Mouse (Mus musculus): ENCODE measurements around the gene Dcaf6. TPM values are rescaled to one million over a fixed set of nuclear protein-coding genes. Genes with fewer than 3 reads are reported as not detected.
"Not testable (repeated sequence)": the region's sequence is repeated elsewhere in the genome, so short reads cannot be mapped to it uniquely, and the experiment has no call there.

Gene Dcaf6
- polyA plus RNA-seq, 1 experiment from 2014 or later = 11.6 TPM

DNA sequence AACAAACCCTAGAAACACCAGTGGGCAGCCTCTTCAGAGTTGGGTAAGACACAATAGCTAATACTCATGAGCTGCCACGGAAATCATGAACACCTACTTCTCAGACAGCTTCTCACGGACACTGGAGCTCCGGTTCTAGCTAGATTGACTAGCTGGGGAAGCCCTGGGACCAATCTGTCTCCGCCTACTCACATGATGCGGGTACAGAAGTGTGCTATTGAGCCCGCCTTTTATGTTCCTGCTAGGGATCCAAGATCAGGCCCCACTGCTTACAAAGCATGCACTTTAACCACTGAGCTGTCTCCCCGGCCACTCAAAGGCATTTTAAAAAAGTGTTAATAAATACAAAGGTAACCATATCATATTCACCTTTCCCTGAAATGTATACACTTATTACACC, 118.1 kb downstream of the Dcaf6 start:
- WGBS = 75% methylated on average over 7 of the region's 7 CpGs
- H3K27me3 ChIP-seq = no peaks in the 10 kb centered on the region
- no peaks in the 10 kb centered on the region for H3K9me3 ChIP-seq
- H3K36me3 ChIP-seq = peaks cover 3% of the 10 kb centered on the region; the same call in 1 of the 2 replicates
- ATAC-seq = no peak
- H3K4me2 ChIP-seq (replicated peaks) = no peak overlapping the region
- H3K4me3 ChIP-seq (replicated peaks) = no peak overlapping the region
- H3K27ac ChIP-seq = no peak overlapping the region
- no peak overlapping the region for H3K9ac ChIP-seq (replicated peaks)
- H3K4me1 ChIP-seq (replicated peaks) = no peaks in the 10 kb centered on the region

DNA sequence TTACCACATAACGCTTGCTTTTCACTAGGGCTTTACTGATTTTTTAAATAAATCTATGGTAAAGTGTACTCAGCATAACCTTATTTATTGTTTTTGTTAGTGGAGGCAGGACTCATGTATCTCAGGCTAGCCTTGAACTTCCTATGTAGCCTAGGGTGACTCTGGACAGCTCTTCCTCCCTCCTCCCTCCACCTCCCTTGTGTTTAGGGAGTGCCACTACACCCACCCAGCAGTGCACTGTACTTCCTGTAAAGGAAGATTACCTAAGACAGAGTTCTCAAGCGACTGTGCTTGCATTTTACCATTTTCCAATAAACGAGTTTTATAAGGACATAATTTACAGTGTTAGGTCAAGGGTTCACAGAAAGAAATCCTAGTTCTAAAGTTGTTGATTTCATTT, 127.5 kb downstream of the Dcaf6 start:
- WGBS = 94% methylated on average over 3 of the region's 3 CpGs
- no peak for ATAC-seq
- Histone ChIP-seq H3K4me1 (replicated peaks) (no peaks in the 10 kb centered on the region), H3K27me3 (no peaks in the 10 kb centered on the region), H3K9ac (replicated peaks) (no peak overlapping the region), H3K27ac (no peak overlapping the region), H3K4me3 (replicated peaks) (no peak overlapping the region), H3K4me2 (replicated peaks) (no peak overlapping the region), H3K9me3 (no peaks in the 10 kb centered on the region), H3K36me3 (peaks cover 13% of the 10 kb centered on the region)

DNA sequence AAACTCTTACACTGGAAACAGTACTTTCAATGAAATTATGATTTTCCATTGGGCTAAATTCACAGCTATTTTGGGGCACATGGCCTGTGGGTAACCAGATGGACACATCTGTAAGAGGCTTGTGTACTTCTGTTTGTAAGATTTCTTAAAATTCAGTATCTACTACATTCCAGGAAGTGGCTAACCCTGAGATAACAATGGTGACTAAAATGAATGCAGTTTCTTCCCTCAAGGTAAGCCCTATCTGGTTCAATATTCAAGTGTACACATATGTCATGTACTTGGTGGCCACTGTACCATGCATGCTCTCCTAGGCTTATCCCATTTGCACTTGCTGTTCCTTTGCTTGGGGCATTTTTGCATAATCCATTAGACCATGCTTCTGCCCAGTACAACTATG, 129.4 kb downstream of the Dcaf6 start:
- no peaks in the 10 kb centered on the region for H3K27me3 ChIP-seq
- no peak for ATAC-seq

DNA sequence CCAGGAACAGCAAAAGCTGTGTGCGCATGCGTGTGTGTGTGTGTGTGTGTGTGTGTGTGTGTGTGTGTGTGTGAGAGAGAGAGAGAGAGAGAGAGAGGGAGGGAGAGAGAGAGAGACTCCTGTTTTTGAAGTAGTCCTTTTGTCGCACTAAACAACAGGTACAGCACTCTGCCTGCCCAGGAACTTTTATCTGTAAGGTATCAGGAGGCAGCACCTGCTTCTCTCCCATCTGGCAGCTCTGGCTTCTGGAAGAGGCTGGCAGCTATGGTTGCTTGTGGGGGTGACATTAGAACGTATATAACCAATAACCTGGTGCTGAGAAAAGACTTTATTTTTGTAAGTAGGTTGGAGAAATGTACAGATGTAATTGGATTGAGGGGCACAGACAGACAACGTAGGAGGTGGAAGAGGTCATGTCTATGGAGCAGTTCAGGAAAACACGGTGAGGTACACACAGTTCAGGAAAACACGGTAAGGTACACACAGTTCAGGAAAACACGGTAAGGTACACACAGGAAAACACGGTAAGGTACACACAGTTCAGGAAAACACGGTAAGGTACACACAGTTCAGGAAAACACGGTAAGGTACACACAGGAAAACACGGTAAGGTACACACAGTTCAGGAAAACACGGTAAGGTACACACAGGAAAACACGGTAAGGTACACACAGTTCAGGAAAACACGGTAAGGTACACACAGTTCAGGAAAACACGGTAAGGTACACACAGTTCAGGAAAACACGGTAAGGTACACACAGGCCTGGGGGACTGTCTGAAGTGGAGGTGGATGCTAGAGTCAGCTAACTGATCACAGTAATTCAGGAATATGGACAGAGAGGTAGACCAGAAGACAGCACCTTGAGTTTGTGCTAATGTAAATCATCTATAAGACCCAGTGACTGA, 131.6 kb downstream of the Dcaf6 start:
- H3K36me3 ChIP-seq = peaks cover 24% of the 10 kb centered on the region
- H3K4me3 ChIP-seq (replicated peaks); H3K27me3 ChIP-seq; ATAC-seq; H3K9ac ChIP-seq (replicated peaks); H3K4me2 ChIP-seq (replicated peaks); H3K4me1 ChIP-seq (replicated peaks); H3K9me3 ChIP-seq; H3K27ac ChIP-seq: not testable (repeated sequence)
- WGBS = 95% methylated on average over 17 of the region's 17 CpGs

More for the DNA sequence above, 129.4 kb downstream of the Dcaf6 start:
- Histone ChIP-seq H3K9me3 (no peaks in the 10 kb centered on the region), H3K4me1 (replicated peaks) (no peaks in the 10 kb centered on the region), H3K27ac (no peak overlapping the region), H3K4me3 (replicated peaks) (no peak overlapping the region), H3K4me2 (replicated peaks) (no peak overlapping the region), H3K36me3 (peaks cover 8% of the 10 kb centered on the region; the same call in 1 of the 2 replicates), H3K9ac (replicated peaks) (no peak overlapping the region)

DNA sequence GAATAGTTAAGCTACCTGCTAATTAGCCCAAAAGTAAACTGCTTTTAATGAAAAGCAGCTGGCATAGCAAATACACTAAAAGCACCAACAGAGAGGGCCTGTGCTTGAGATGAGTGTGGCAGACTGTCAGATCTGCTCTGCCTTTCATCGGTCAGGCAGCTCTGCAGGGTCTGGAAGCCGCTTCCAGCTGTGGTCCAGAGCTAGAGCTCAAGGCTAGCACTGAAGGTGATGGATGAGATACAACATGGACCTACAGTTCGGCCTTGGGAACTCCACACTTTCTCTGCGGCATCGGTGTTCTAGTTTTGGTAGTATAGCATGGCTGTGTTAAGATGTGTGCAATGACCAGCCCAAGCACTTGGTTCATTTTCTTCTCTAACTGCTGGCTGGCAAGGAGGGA, 132.4 kb downstream of the Dcaf6 start:
- no peak overlapping the region for H3K4me2 ChIP-seq (replicated peaks)
- no peaks in the 10 kb centered on the region for H3K9me3 ChIP-seq
- no peaks in the 10 kb centered on the region for H3K27me3 ChIP-seq
- no peak for ATAC-seq
- no peak overlapping the region for H3K9ac ChIP-seq (replicated peaks)
- H3K36me3 ChIP-seq = peaks cover 32% of the 10 kb centered on the region
- 88% methylated on average over 5 of the region's 5 CpGs for WGBS
- H3K4me1 ChIP-seq (replicated peaks) = no peaks in the 10 kb centered on the region
- H3K4me3 ChIP-seq (replicated peaks) = no peak overlapping the region
- H3K27ac ChIP-seq = no peak overlapping the region

DNA sequence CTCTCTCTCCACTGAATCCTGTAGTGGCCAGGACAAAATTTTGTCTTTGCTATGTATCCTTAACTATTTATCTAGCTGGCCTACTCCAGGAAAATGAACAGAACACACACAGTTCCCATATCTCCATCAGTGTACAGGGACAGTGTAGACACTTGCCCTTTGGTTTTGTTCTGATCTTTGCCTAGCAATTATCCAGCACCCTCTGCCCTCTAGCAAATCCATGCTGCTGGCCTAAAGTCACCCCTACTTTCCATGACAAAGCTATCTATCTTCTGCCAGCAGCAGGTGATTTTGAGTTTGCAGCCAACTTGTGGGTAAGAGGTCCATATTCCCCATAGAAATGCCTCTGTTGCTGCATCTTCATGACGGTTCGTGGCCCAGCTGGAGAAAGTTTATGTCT, 132.9 kb downstream of the Dcaf6 start:
- Histone ChIP-seq H3K9ac (replicated peaks) (no peak overlapping the region), H3K4me2 (replicated peaks) (no peak overlapping the region), H3K36me3 (peaks cover 36% of the 10 kb centered on the region), H3K27ac (no peak overlapping the region), H3K4me1 (replicated peaks) (no peaks in the 10 kb centered on the region), H3K9me3 (no peaks in the 10 kb centered on the region), H3K4me3 (replicated peaks) (no peak overlapping the region), H3K27me3 (no peaks in the 10 kb centered on the region)
- 87% methylated on average over 2 of the region's 2 CpGs for WGBS
- ATAC-seq = no peak

DNA sequence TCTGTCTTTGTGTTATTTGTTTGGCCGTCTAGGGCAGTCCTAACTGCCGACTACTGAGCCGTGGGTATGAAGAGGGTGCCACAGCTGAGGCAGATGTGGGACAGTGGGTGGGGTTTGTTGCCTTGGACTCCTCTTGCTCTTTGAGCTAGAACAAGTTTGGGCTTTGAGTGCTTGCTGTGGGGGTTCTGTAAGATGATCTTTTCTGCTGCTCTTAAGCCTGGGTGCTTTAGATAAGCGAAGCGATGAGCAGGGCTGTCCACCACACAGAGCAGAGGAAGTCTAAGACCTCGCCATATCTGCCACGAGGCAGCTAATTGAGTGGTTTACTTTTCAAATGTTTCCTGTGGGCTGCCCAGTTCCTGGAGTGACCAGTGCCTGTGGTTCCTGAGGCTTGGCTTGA, 137.3 kb downstream of the Dcaf6 start:
- Histone ChIP-seq H3K4me2 (replicated peaks) (no peak overlapping the region), H3K27ac (no peak overlapping the region), H3K9me3 (no peaks in the 10 kb centered on the region), H3K9ac (replicated peaks) (no peak overlapping the region), H3K4me1 (replicated peaks) (no peaks in the 10 kb centered on the region), H3K27me3 (no peaks in the 10 kb centered on the region), H3K4me3 (replicated peaks) (no peak overlapping the region), H3K36me3 (peaks cover 70% of the 10 kb centered on the region)
- ATAC-seq = no peak
- 87% methylated on average over 7 of the region's 7 CpGs for WGBS

DNA sequence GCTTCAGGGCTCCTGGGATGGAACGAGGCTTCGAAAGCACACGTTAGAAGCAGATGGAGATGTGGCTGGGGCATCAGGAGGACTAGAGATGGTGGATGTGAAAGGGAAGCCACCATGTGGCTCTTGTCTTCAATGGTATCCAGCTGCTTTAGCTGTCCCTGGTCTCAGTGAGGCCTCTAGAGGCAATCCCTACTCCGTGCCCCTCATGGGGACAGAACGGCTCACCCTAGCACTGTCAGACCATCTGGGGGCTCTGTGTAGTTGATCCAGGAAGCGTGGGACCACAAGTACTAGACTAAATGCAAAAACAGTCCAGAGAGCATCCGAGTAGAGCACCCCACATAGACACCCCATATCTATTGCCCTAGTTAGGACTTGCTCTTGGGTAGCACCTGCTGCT, 138.4 kb downstream of the Dcaf6 start:
- WGBS = 94% methylated on average over 7 of the region's 7 CpGs
- Histone ChIP-seq H3K9me3 (no peaks in the 10 kb centered on the region), H3K4me2 (replicated peaks) (no peak overlapping the region), H3K27ac (no peak overlapping the region), H3K4me3 (replicated peaks) (no peak overlapping the region), H3K27me3 (no peaks in the 10 kb centered on the region), H3K36me3 (peaks cover 80% of the 10 kb centered on the region), H3K9ac (replicated peaks) (no peak overlapping the region), H3K4me1 (replicated peaks) (no peaks in the 10 kb centered on the region)
- no peak for ATAC-seq

DNA sequence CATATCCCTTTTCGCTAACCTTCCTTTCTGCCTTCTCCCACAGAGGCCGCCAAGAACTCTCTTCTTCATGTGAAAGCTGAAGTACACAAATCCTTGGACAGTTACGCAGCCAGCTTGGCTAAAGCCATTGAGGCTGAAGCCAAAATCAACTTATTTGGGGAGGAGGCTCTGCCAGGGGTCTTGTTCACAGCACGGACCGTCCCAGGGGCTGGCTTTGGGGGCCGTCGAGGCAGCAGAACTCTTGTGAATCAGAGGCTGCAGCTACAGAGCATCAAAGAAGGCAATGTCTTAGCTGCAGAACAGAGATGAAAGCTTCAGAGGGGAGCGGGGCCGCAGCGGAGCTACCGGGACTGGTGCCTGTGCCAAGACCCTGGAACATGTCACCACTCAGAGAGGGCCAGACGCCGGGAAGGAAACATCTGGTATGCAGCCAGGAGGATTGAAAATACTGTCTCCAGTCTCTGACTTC, 138.8 kb downstream of the Dcaf6 start:
- Histone ChIP-seq H3K4me2 (replicated peaks) (no peak overlapping the region), H3K36me3 (peaks cover 81% of the 10 kb centered on the region), H3K4me3 (replicated peaks) (no peak overlapping the region), H3K27me3 (no peaks in the 10 kb centered on the region), H3K4me1 (replicated peaks) (no peaks in the 10 kb centered on the region), H3K27ac (no peak overlapping the region), H3K9ac (replicated peaks) (no peak overlapping the region), H3K9me3 (no peaks in the 10 kb centered on the region)
- no peak for ATAC-seq
- 96% methylated on average over 13 of the region's 13 CpGs for WGBS

DNA sequence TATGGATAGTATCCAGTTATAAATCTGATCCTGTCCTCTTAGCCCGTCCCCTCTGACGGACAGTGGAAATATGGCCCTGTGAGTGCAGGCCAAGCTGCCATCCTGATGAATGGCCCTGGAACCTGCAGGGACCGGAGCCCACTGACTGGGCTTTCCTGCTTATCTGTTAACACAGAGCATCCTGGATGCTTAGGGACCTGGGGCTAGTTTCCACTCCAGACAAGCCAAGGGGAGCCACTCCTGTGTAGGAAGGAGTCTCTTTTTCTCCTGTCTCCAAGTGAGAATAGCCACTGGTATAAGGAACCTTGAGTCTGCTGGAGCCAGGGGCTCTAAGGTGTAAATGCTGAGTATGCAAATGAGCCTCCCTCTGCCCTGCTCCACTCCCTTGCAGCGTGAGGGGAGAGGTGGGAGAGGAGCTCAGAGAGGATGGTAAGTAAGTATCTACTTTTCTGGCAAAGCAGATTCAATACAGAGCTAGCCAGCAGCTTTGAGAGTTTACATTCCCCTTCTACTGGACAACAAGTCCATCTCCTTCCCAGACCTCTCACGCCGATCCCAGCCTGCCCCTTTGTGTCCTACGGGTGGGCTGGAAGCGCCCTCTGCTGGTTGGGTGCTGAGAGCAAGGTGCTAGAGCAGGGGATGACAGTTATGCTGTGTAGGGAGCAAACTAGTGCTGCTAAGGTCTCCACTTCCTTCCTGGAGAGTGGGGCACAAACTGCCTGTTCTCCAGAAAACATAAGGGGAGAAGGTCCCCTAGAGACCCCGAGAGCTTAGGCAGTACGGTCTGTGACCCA, 139.9 kb downstream of the Dcaf6 start:
- no peak overlapping the region for H3K4me3 ChIP-seq (replicated peaks)
- H3K36me3 ChIP-seq = peaks cover 76% of the 10 kb centered on the region
- 44% methylated on average over 10 of the region's 10 CpGs for WGBS
- H3K9ac ChIP-seq (replicated peaks) = no peak overlapping the region
- peak; percentile 77 for ATAC-seq
- H3K4me1 ChIP-seq (replicated peaks) = no peaks in the 10 kb centered on the region
- H3K27ac ChIP-seq = no peak overlapping the region
- no peak overlapping the region for H3K4me2 ChIP-seq (replicated peaks)
- no peaks in the 10 kb centered on the region for H3K27me3 ChIP-seq
- H3K9me3 ChIP-seq = no peaks in the 10 kb centered on the region

DNA sequence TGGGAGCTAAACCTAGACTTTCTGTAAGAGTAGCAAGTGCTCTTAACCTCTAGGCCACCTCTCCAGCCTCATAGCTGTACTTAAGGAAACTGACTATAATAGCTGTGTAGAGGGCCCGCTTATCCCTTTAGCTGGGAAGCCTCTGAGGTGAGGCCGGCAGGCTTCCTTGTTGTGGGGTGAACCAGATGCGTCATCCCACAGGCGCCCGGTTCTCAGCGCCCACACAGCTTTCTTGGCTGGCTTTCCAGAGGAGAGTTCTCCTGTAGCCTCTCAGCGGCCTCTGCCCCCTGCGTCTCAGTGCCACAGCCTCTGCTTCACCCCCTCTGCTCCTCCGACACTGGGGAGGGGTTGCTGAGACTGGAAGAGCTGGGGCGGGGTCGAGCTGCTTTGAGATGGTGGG, 143.9 kb downstream of the Dcaf6 start:
- Histone ChIP-seq H3K27ac (no peak overlapping the region), H3K4me2 (replicated peaks) (no peak overlapping the region)
- ATAC-seq = no peak

DNA sequence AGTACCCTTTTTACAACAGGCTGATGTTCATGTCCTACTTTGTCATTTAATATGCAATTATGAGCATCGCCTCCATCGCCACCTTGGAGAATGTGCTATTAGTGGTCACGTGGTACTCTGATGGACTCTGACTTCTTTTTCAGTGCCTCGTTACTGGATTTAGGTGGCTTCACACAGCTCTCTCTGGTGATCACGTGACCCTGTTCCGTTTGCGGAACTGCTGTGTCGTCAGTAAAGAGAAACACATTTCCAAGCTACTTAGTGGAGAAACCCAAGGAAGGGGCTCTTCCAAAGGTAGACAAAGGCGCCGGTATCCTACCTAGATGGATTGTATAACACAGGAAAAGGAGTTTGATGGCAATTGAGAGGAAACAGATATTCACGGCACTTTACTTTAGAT, 152.1 kb downstream of the Dcaf6 start:
- no peak overlapping the region for H3K9ac ChIP-seq (replicated peaks)
- no peak overlapping the region for H3K4me3 ChIP-seq (replicated peaks)
- WGBS = 83% methylated on average over 11 of the region's 11 CpGs
- H3K4me2 ChIP-seq (replicated peaks) = no peak overlapping the region
- H3K27me3 ChIP-seq = no peaks in the 10 kb centered on the region
- no peaks in the 10 kb centered on the region for H3K4me1 ChIP-seq (replicated peaks)
- ATAC-seq = no peak
- H3K36me3 ChIP-seq = peaks cover 71% of the 10 kb centered on the region
- no peak overlapping the region for H3K27ac ChIP-seq
- H3K9me3 ChIP-seq = no peaks in the 10 kb centered on the region

More for the DNA sequence above, 143.9 kb downstream of the Dcaf6 start:
- no peak overlapping the region for H3K4me3 ChIP-seq (replicated peaks)
- no peaks in the 10 kb centered on the region for H3K9me3 ChIP-seq
- no peaks in the 10 kb centered on the region for H3K27me3 ChIP-seq
- H3K36me3 ChIP-seq = peaks cover 70% of the 10 kb centered on the region
- no peaks in the 10 kb centered on the region for H3K4me1 ChIP-seq (replicated peaks)
- no peak overlapping the region for H3K9ac ChIP-seq (replicated peaks)
- 36% methylated on average over 11 of the region's 11 CpGs for WGBS

Measured in midbrain, embryonic 13.5 days (tissue).